Mouse (Mus musculus): ENCODE results near the gene Ppp2ca.

The Ppp2ca gene

DNA sequence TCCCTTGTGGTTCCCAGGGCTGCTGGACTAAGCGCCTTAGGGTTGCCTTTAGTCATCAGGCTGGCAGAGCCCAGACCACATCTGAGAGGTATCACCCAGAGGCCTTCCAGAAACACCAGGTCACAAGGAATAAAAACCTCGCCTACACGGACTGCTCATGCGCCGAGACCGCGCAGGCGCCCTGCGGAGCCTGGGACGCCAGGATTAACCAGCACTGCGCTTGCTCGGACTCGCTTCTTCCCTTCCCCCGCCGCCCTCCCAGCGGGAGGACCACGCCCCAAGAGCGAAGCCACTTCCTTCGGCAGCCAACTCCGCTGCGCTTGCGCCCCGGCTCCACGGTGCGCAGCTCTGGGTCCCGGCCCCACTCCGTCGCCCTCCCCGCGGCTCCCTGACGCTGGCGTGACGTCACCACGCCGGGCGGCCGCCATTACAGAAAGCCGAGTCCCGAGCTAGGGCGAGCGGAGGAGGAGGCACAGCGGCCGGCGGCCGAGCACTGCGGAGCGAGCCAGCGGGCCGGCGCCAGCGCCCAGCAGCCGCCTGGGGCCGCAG is at the start of gene Ppp2ca:
Gene Ppp2ca (plus strand): TSS at position 284 of the 549 bp plus-strand sequence.
- peak; percentile 99 for DNase-seq (ENCODE audit: low spot score in 2 of 2)

GRCm38 (mm10) chr11:52053371-52053770 is 45.1 kb upstream of the Ppp2ca start:
- DNase-seq (ENCODE audit: low spot score in 2 of 2) = peak in 1 of 2 experiments; percentile 19

GRCm38 (mm10) chr11:52054728-52055127 is 43.8 kb upstream of the Ppp2ca start:
- DNase-seq (ENCODE audit: low spot score in 2 of 2) = no peak

- peak in 1 of 2 experiments; percentile 19 for DNase-seq (ENCODE audit: low spot score in 2 of 2)
Observed at GRCm38 (mm10) chr11:52056198-52056597, 42.3 kb upstream of the Ppp2ca start.

DNA sequence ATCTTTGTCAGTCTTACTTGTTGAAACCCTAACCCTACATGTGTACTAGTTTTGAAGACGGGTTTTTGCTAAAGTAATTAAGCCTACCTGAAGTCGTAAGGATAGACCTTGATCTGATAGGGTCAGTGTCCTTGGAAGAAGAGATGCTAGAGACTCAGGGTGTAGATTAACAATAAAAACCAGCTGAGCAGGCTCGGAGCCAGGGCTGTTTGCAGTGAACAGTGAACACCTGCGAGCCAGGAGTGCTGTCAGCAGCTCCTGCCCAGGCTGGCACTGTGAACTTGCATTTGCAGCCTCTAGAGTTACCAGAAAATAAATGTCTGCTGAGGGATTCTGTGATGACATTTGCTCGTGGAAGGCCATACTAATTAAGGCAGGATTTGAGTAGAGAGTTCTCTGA is 39.5 kb upstream of the Ppp2ca start:
- DNase-seq (ENCODE audit: low spot score in 2 of 2) = no peak

DNA sequence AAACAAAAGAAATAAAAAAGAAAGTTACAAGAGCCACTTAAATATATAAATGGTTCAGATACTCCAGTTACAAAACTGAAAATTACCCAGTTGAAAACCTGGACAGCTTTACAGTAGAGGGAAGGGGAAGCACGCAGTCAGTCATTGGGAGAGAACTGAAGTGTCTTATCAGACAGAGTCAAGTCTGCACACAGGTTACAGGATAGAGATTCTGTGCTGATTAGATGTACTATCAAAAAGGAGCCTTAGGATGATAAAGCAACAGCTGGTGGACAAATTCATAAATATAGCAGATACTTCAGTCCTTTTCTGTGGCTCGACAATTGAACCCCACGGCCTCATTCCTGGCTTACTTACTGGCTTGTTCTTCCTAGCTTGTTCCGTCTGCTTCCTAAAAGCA is 38.2 kb upstream of the Ppp2ca start:
- DNase-seq (ENCODE audit: low spot score in 2 of 2) = no peak

- no peak for DNase-seq (ENCODE audit: low spot score in 2 of 2)
Observed at GRCm38 (mm10) chr11:52062406-52062805, 36.1 kb upstream of the Ppp2ca start.

- no peak for DNase-seq (ENCODE audit: low spot score in 2 of 2)
Observed at GRCm38 (mm10) chr11:52064398-52064797, 34.1 kb upstream of the Ppp2ca start.

GRCm38 (mm10) chr11:52065841-52066240 is 32.6 kb upstream of the Ppp2ca start:
- no peak for DNase-seq (ENCODE audit: low spot score in 2 of 2)

- peak; percentile 35 to 37 for DNase-seq (ENCODE audit: low spot score in 2 of 2)
Observed at GRCm38 (mm10) chr11:52071768-52072167, 26.7 kb upstream of the Ppp2ca start.

DNA sequence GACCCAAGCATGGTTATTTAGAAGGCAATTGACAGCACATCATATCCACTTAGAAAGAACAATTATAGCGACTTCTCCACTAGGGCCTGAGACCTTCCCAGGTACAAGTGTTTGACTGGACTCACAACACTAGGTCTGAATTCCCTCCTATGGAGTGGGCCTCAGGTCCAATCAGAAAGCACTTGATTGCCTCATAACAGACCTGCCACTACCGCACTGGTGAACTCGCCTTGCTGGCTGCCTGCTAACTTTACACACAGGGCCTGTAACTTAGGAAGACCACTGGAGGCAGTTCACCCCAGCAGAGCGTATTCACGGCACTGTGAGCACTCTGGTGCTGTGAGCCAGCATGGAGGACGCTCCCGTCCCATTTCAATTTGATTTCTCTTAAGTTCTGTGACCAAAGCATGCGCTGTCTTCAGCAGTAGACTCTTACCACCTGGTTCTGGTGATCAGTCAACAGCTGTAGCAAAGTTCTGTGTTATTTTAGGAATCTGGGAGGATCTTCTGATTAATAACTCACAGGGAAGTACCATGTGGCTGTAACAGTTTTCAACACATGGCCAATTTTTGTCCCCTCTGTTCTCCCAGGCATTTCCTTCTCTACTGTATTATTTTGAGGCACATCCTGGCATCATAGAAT is 24.8 kb upstream of the Ppp2ca start:
- DNase-seq (ENCODE audit: low spot score in 2 of 2) = no peak

- no peak for DNase-seq (ENCODE audit: low spot score in 2 of 2)
Observed at GRCm38 (mm10) chr11:52074626-52075470, 23.6 kb upstream of the Ppp2ca start.

DNA sequence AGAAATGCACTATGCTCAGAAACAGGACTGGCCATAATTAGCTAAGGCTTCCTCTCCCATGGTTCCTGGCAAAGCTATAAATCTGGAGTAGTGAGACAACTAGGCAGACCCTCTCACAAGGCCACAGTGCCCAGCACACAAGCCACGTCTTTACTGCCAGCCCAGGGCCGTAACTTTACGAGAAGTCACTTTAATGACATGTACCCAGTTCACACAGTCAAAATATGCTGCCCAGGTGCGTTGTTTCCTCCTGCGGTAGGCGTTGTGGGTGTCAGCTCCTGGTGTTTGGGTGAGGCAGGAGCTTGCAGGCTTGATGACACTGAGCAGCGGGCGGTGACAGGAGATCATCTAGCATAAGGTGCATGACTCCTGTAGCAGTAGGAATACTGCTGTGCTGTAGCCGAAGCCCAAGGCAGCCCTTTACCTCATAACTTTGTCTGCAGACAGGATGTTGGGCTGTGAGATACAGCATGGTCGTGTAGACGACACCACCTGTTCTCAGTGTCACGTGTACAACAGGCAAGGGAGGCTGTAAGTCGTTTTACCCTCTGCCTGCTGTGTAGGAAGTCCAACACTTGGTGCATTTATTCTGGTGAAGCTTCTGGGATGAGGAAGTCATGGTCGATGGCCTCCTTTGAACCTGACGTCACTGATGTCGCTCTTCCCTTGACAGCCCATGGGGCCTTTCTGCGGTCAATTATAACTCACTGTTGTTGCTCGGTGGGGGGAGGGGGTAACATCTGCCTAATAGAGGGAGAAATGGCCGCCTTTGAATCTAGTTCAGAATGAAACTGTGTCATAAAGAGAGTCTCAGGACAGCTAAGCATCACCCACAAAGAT is 22.5 kb upstream of the Ppp2ca start:
- no peak for DNase-seq (ENCODE audit: low spot score in 2 of 2)

DNA sequence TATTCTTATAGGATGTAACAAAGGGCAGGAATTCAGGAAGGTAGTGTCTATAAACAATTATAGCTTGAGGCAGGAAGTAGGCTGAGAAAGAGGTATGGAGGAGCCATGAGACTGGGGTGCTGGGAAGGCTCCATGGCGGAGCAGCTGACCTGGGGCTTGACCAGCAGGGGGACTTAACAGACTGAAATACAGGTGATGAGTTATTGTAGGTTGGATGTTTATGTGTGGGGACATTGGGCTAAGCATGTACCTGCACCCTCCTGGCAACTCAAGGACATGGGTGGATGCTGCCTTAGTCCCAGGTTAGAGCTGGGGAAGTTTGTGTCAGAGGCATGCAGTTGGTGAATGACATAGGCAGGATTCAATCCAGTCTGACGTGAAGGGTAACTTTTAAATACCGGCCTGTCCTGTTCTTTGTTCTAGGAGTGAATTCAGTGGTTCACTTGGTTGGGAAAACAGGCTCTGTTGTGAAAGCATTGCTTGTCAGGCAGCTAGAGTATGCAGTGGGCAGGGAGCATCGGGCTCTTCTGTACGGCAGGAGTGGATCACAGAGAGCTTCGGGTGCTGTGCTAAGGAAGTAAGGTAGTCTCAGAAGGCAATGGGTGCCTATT is 21.6 kb upstream of the Ppp2ca start:
- DNase-seq (ENCODE audit: low spot score in 2 of 2) = no peak

DNA sequence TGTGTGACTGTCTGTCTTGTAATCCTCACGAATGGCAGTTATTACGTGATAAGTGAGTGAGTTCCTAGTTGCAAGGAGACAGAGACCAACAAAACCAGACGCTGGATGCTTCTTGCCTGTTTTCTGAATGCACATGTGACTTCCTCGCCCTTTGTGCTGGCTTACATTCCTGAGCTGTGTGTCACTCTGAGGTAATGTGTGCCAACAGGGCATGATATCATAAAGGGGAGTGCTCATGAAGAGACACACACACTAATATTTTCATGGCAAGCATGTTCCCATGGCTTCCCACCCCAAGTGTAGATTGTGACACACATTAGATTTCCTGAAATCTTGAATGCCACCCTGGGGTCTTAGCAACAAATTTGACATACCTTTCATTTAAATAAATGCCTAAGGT is 20.5 kb upstream of the Ppp2ca start:
- DNase-seq (ENCODE audit: low spot score in 2 of 2) = peak in 1 of 2 experiments; percentile 39

- DNase-seq (ENCODE audit: low spot score in 2 of 2) = peak in 1 of 2 experiments; percentile 42
Observed at GRCm38 (mm10) chr11:52079978-52080377, 18.5 kb upstream of the Ppp2ca start.

- DNase-seq (ENCODE audit: low spot score in 2 of 2) = no peak
Observed at GRCm38 (mm10) chr11:52080656-52081055, 17.8 kb upstream of the Ppp2ca start.

- no peak for DNase-seq (ENCODE audit: low spot score in 2 of 2)
Observed at GRCm38 (mm10) chr11:52085857-52086203, 12.7 kb upstream of the Ppp2ca start.

GRCm38 (mm10) chr11:52086204-52086864 is 12.1 kb upstream of the Ppp2ca start:
- DNase-seq (ENCODE audit: low spot score in 2 of 2) = no peak

- DNase-seq (ENCODE audit: low spot score in 2 of 2) = no peak
Observed at GRCm38 (mm10) chr11:52089291-52089690, 9.2 kb upstream of the Ppp2ca start.

- DNase-seq (ENCODE audit: low spot score in 2 of 2) = no peak
Observed at GRCm38 (mm10) chr11:52091261-52091660, 7.2 kb upstream of the Ppp2ca start.

All from heart, adult 9 months (tissue).